Mouse (Mus musculus) liver, embryonic 11.5 days (tissue): Measurements from ENCODE around the gene Gata2. TPM values are rescaled to one million over a fixed set of nuclear protein-coding genes. Genes with fewer than 3 reads are reported as not detected.

ENCODE experiments used
- ATAC-seq: fragments of 200-750 bp; cut with Nextera tagmentation; replicated peaks from 2 replicates; pipeline ENCODE4 v1.8.0; 2017; ENCODE audit warnings: moderate number of reproducible peaks, mild to moderate bottlenecking, moderate TSS enrichment, moderate library complexity; ENCODE audit not compliant: low FRiP score
- DNase-seq: peaks from one replicate; pipeline ENCODE4 v3.0.0-alpha.2; 2017; ENCODE audit warnings: low spot score
- H3K27ac ChIP-seq: fragments of 300-500 bp; sonication (generic); 2 replicates; pipeline ENCODE4 v1.5.1; 2014; ENCODE audit warnings: mild to moderate bottlenecking, low read depth, low read length, control low read depth
- H3K27me3 ChIP-seq: fragments of 300-500 bp; sonication (generic); replicated peaks from 2 replicates; pipeline ENCODE4 v1.6.1; 2014; ENCODE audit warnings: low read length, mixed read lengths; ENCODE audit not compliant: control insufficient read depth, insufficient read depth
- H3K36me3 ChIP-seq: fragments of 300-500 bp; sonication (generic); 2 replicates; pipeline ENCODE4 v1.6.1; 2014; ENCODE audit warnings: mild to moderate bottlenecking, low read length, moderate library complexity, mixed read lengths; ENCODE audit not compliant: control insufficient read depth, insufficient read depth
- H3K4me1 ChIP-seq: fragments of 300-500 bp; sonication (generic); replicated peaks from 2 replicates; pipeline ENCODE4 v1.6.1; 2014; ENCODE audit warnings: low read length, mixed read lengths; ENCODE audit not compliant: control insufficient read depth, insufficient read depth
- H3K4me2 ChIP-seq: fragments of 300-500 bp; sonication (generic); 2 replicates; pipeline ENCODE4 v1.6.1; 2014; ENCODE audit warnings: mild to moderate bottlenecking, control low read depth, moderate library complexity
- H3K4me3 ChIP-seq: fragments of 300-500 bp; sonication (generic); 2 replicates; pipeline ENCODE4 v1.5.1; 2014; ENCODE audit warnings: low read depth, low read length, control low read depth
- H3K9ac ChIP-seq: fragments of 300-500 bp; sonication (generic); 2 replicates; pipeline ENCODE4 v1.6.1; 2014; ENCODE audit warnings: low read depth, low read length, control low read depth
- H3K9me3 ChIP-seq: fragments of 300-500 bp; sonication (generic); 2 replicates; pipeline ENCODE4 v1.6.1; 2016; ENCODE audit warnings: low read length, inconsistent platforms, mixed read lengths; ENCODE audit not compliant: control insufficient read depth
- WGBS: fragments of 180-500 bp; shearing (Covaris S2); extraction: QIAGEN DNeasy Blood & Tissue Kit; methylation state at CpG from one replicate; pipeline ENCODE4 v1.1.7; 2014; 5-methylcytosine and 5-hydroxymethylcytosine counted together
- polyA plus RNA-seq: library from polyadenylated mRNA; unstranded; fragments of >200 nt; fragmentation: Nextera tagmentation; extraction: Ambion mirVana; gene quantifications from 2 replicates; pipeline ENCODE4 v1.2.1, GENCODE M21; 2014

The Gata2 gene
- polyA plus RNA-seq, 1 experiment from 2014 or later = 15.9 TPM

GRCm38 (mm10) chr6:88158790-88159189 lies 34.9 kb upstream of the Gata2 start:
- Histone ChIP-seq H3K9ac (no peak overlapping the region), H3K27ac (no peak overlapping the region), H3K27me3 (no peaks in the 10 kb centered on the region), H3K36me3 (no peaks in the 10 kb centered on the region), H3K4me3 (no peak overlapping the region), H3K9me3 (no peaks in the 10 kb centered on the region), H3K4me1 (0 out of 2 replicates have a peak, but pooled peaks cover 3% of the 10 kb centered on the region), H3K4me2 (no peak overlapping the region)
- no peak for DNase-seq
- WGBS = 68% methylated on average over 5 of the region's 5 CpGs
- ATAC-seq = no peak

- Histone ChIP-seq H3K4me3 (no peak overlapping the region), H3K36me3 (no peaks in the 10 kb centered on the region), H3K27me3 (no peaks in the 10 kb centered on the region; the same call in 1 of the 2 replicates), H3K9ac (no peak overlapping the region), H3K4me2 (no peak overlapping the region), H3K9me3 (no peaks in the 10 kb centered on the region), H3K4me1 (no peaks in the 10 kb centered on the region), H3K27ac (no peak overlapping the region)
- no peak for DNase-seq
- no peak for ATAC-seq
- WGBS = 90% methylated on average over 9 of the region's 9 CpGs
Measured at GRCm38 (mm10) chr6:88166054-88166453, 27.6 kb upstream of the Gata2 start.

GRCm38 (mm10) chr6:88174191-88174590 lies 19.5 kb upstream of the Gata2 start:
- no peak for DNase-seq
- Histone ChIP-seq H3K4me3 (no peak overlapping the region), H3K9ac (no peak overlapping the region), H3K27ac (no peak overlapping the region), H3K4me1 (no peaks in the 10 kb centered on the region), H3K36me3 (no peaks in the 10 kb centered on the region), H3K9me3 (no peaks in the 10 kb centered on the region), H3K27me3 (no peaks in the 10 kb centered on the region), H3K4me2 (no peak overlapping the region)
- ATAC-seq = no peak
- WGBS = 73% methylated on average over 3 of the region's 3 CpGs

GRCm38 (mm10) chr6:88174676-88175075 lies 19.0 kb upstream of the Gata2 start:
- Histone ChIP-seq H3K9ac (no peak overlapping the region), H3K27me3 (no peaks in the 10 kb centered on the region), H3K4me3 (no peak overlapping the region), H3K4me1 (no peaks in the 10 kb centered on the region), H3K36me3 (no peaks in the 10 kb centered on the region), H3K4me2 (no peak overlapping the region), H3K9me3 (no peaks in the 10 kb centered on the region), H3K27ac (no peak overlapping the region)
- DNase-seq = no peak
- 93% methylated on average over 2 of the region's 2 CpGs for WGBS
- ATAC-seq = no peak

- H3K27me3 ChIP-seq = peaks cover 18% of the 10 kb centered on the region
- WGBS = 43% methylated on average over 4 of the region's 4 CpGs
Measured at GRCm38 (mm10) chr6:88184671-88185070, 9.0 kb upstream of the Gata2 start.

GRCm38 (mm10) chr6:88188148-88188547 lies 5.5 kb upstream of the Gata2 start:
- ATAC-seq (no peak), DNase-seq (no peak)
- Histone ChIP-seq H3K4me2 (no peak overlapping the region), H3K4me1 (peaks cover 25% of the 10 kb centered on the region), H3K36me3 (no peaks in the 10 kb centered on the region), H3K27me3 (peaks cover 53% of the 10 kb centered on the region), H3K27ac (no peak overlapping the region), H3K4me3 (no peak overlapping the region), H3K9ac (no peak overlapping the region), H3K9me3 (no peaks in the 10 kb centered on the region)
- 77% methylated on average over 6 of the region's 6 CpGs for WGBS

More at GRCm38 (mm10) chr6:88184671-88185070, 9.0 kb upstream of the Gata2 start:
- Histone ChIP-seq H3K27ac (no peak overlapping the region), H3K9ac (no peak overlapping the region), H3K36me3 (no peaks in the 10 kb centered on the region), H3K4me3 (no peak overlapping the region), H3K9me3 (no peaks in the 10 kb centered on the region), H3K4me1 (peaks cover 6% of the 10 kb centered on the region), H3K4me2 (no peak overlapping the region)
- ATAC-seq (no peak), DNase-seq (no peak)

GRCm38 (mm10) chr6:88189312-88190042 lies 4.2 kb upstream of the Gata2 start:
- Histone ChIP-seq H3K4me3 (peak overlapping the region; percentile 52), H3K4me2 (peak overlapping the region; percentile 82), H3K4me1 (peaks cover 36% of the 10 kb centered on the region), H3K9me3 (no peaks in the 10 kb centered on the region), H3K9ac (peak overlapping the region; percentile 18), H3K27ac (no peak overlapping the region), H3K36me3 (no peaks in the 10 kb centered on the region), H3K27me3 (peaks cover 66% of the 10 kb centered on the region)
- 2% methylated on average over 56 of the region's 56 CpGs for WGBS
- ATAC-seq = peak; percentile 80
- DNase-seq = peak; percentile 86

- H3K27me3 ChIP-seq = peaks cover 71% of the 10 kb centered on the region
- H3K9ac ChIP-seq = peak overlapping the region; percentile 18; the same call in 1 of the 2 replicates
- H3K4me2 ChIP-seq = peak overlapping the region; percentile 82
- ATAC-seq (no peak), DNase-seq (no peak)
- peaks cover 36% of the 10 kb centered on the region for H3K4me1 ChIP-seq
- peak overlapping the region; percentile 52 for H3K4me3 ChIP-seq
- no peaks in the 10 kb centered on the region for H3K36me3 ChIP-seq
- whole genome bisulfite sequencing = 5% methylated on average over 13 of the region's 13 CpGs
- H3K27ac ChIP-seq = no peak overlapping the region
- no peaks in the 10 kb centered on the region for H3K9me3 ChIP-seq
Measured at GRCm38 (mm10) chr6:88190043-88190309, 3.7 kb upstream of the Gata2 start.

- DNase-seq = peak; percentile 46
- Histone ChIP-seq H3K4me1 (peaks cover 36% of the 10 kb centered on the region), H3K36me3 (no peaks in the 10 kb centered on the region)
Measured at GRCm38 (mm10) chr6:88190310-88191023, 3.2 kb upstream of the Gata2 start.

More at GRCm38 (mm10) chr6:88190310-88191023, 3.2 kb upstream of the Gata2 start:
- Histone ChIP-seq H3K27ac (no peak overlapping the region), H3K9me3 (no peaks in the 10 kb centered on the region), H3K4me2 (peak overlapping the region; percentile 82), H3K4me3 (peak overlapping the region; percentile 52), H3K9ac (no peak overlapping the region), H3K27me3 (peaks cover 76% of the 10 kb centered on the region)
- no peak for ATAC-seq
- WGBS = 6% methylated on average over 49 of the region's 49 CpGs
